In the genomic region with DNA sequence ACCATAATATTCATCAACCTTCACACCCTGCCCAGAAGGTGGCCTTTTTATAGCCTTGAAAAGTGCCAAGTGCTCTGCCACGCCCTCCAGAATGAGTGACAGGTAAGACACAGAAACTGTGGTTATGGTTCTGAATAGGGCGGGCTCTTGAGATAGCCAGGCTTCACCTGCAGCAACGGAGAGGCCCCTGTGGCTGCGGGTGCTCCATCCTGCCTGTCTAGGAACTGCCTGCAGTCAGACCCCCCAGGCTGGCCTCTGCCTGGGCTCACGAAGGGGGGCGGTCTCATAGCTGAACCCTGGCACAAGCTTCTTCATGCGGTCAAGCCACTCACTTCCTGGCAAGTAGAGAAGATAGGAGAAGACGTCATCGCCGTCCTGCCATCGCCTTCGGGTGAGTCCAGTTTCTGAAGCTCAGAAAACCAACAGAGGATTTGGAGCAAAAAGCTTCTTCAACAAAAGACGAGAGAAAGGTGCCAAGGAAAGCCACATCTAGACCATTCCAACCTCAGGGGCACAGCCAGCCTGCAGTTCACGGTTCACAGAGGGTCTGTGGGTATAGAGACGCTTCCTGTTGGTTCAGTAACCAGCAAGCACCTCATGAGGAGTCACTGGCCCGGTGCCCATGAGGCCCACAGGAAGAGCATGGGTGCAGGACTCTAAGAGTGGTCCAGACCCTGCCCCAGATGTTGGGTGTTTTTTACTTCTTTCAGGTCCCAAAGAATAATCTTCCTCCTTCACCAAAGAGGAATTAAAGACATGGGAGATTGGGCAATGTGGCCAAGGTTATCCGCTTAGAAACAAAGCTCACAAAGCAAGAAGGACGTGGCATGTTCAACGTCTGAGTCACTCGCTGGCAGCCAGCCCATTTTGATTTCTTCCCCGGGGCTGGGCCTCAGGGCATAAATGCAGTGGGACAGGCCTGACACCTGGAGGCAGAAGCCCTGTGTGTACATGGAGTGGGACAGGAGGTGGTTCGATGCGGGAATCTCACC, we compare ENCODE assay signal across 8 mouse cellular contexts. TPM values are rescaled to one million over a fixed set of nuclear protein-coding genes. Genes with fewer than 3 reads are reported as not detected.
A peak's percentile ranks its signal among the peaks of the same experiment; 100 is the strongest.
DNase-seq lines count a peak whose midpoint lies in the region; ATAC-seq and TF ChIP-seq lines count a peak whose summit lies in the region.

No protein-coding gene starts in this region.

- H3K36me3 ChIP-seq in heart, embryonic 11.5 days (ENCODE audit: control insufficient read depth, insufficient read depth, low read length), result no peaks in the 10 kb centered on the region
- H3K36me3 ChIP-seq in lung, embryonic 14.5 days (ENCODE audit: insufficient read depth), result no peaks in the 10 kb centered on the region

- whole genome bisulfite sequencing in heart, embryonic 11.5 days (ENCODE audit: insufficient replicate concordance), result 58% methylated on average over 23 of the region's 23 CpGs
- WGBS in large intestine, adult 2 months, result 15% methylated on average over 23 of the region's 23 CpGs
- 60% methylated on average over 23 of the region's 23 CpGs for WGBS in lung, embryonic 14.5 days

- peak; percentile 81 for TF ChIP-seq CTCF in lung, embryonic 14.5 days (IDR thresholded peaks at IDR 0.05; ENCODE audit: low read depth)

- no peak overlapping the region for H3K4me3 ChIP-seq in heart, embryonic 11.5 days (ENCODE audit: low read depth, low read length)
- H3K4me3 ChIP-seq in lung, embryonic 14.5 days (ENCODE audit: low read depth, low read length), result no peak overlapping the region

- peak; percentile 64 for ATAC-seq in heart, embryonic 11.5 days (replicated peaks; ENCODE audit: insufficient number of reproducible peaks, low FRiP score, low TSS enrichment)
- peak; percentile 65 for ATAC-seq in lung, embryonic 14.5 days (ENCODE audit: insufficient read depth)

- H3K9me3 ChIP-seq in heart, embryonic 11.5 days (replicated peaks; ENCODE audit: control insufficient read depth, low read length), result no peaks in the 10 kb centered on the region
- no peaks in the 10 kb centered on the region for H3K9me3 ChIP-seq in lung, embryonic 14.5 days (ENCODE audit: low read depth, low read length)

- peaks cover 28% of the 10 kb centered on the region for H3K4me1 ChIP-seq in heart, embryonic 11.5 days (ENCODE audit: control insufficient read depth, insufficient read depth, low read length)
- peaks cover 19% of the 10 kb centered on the region for H3K4me1 ChIP-seq in lung, embryonic 14.5 days (ENCODE audit: insufficient read depth)

- peak overlapping the region; percentile 60 for H3K27ac ChIP-seq in heart, embryonic 11.5 days (ENCODE audit: low read depth, low read length)
- H3K27ac ChIP-seq in lung, embryonic 14.5 days (ENCODE audit: low read depth), result peak overlapping the region; percentile 83

- DNase-seq in A20 (ENCODE audit: low read depth, low spot score) (peak; percentile 92), MN1 (ENCODE audit: low spot score) (peak; percentile 94)
- peak; percentile 43 to 72 for DNase-seq in cerebellum, postnatal 14 days
- DNase-seq in large intestine, adult 2 months (ENCODE audit: low read depth, low spot score), result peak; percentile 97
- DNase-seq in lung, embryonic 14.5 days, result peak; percentile 95
- peak; percentile 86 for DNase-seq in skeletal muscle tissue, adult 2 months (ENCODE audit: low read depth, low spot score)
- DNase-seq in urinary bladder, postnatal 4 days (ENCODE audit: low spot score in 2 of 2), result peak; percentile 88 to 96

- H3K9ac ChIP-seq in heart, embryonic 11.5 days (ENCODE audit: low read depth, low read length), result no peak overlapping the region
- H3K9ac ChIP-seq in lung, embryonic 14.5 days, result no peak overlapping the region; the same call in 1 of the 2 replicates

- H3K4me2 ChIP-seq in heart, embryonic 11.5 days, result peak overlapping the region; percentile 1; the same call in 1 of the 2 replicates
- H3K4me2 ChIP-seq in lung, embryonic 14.5 days, result 0 out of 2 replicates have a peak overlapping the region, but pooled peaks have one; percentile 12

- no peaks in the 10 kb centered on the region for H3K27me3 ChIP-seq in heart, embryonic 11.5 days (ENCODE audit: control insufficient read depth, insufficient read depth, low read length)
- no peaks in the 10 kb centered on the region for H3K27me3 ChIP-seq in lung, embryonic 14.5 days (ENCODE audit: insufficient read depth, low read length)

RNA-seq across cellular contexts. Expression of gene Tmigd3, which starts 24.2 kb away (rescaled TPM):
- polyA plus RNA-seq in heart, embryonic 11.5 days (2014; fragmentation: Nextera tagmentation; extraction: Ambion mirVana), result 0.33 and 0.46 TPM in 2 replicates
- 0.48 and 0.51 TPM in 2 replicates for polyA plus RNA-seq in large intestine, adult 2 months (2012; rRNA removed)
- 0.22 and 0.32 TPM in 2 replicates for polyA plus RNA-seq in lung, embryonic 14.5 days (2014; fragmentation: Nextera tagmentation; extraction: Ambion mirVana)

RNA-seq across cellular contexts. Expression of gene Adora3, which starts 24.2 kb away (rescaled TPM):
- polyA plus RNA-seq in heart, embryonic 11.5 days (2014; fragmentation: Nextera tagmentation; extraction: Ambion mirVana), result 0.10 TPM in 1 of 2 replicates, not detected in the other
- 0.35 and 0.40 TPM in 2 replicates for polyA plus RNA-seq in large intestine, adult 2 months (2012; rRNA removed)
- 0.18 and 0.30 TPM in 2 replicates for polyA plus RNA-seq in lung, embryonic 14.5 days (2014; fragmentation: Nextera tagmentation; extraction: Ambion mirVana)

RNA-seq across cellular contexts. Expression of gene I830077J02Rik, which starts 37.6 kb away (rescaled TPM):
- polyA plus RNA-seq in heart, embryonic 11.5 days (2014; fragmentation: Nextera tagmentation; extraction: Ambion mirVana), result 2.6 and 2.9 TPM in 2 replicates
- polyA plus RNA-seq in large intestine, adult 2 months (2012; rRNA removed), result 1.3 and 2.7 TPM in 2 replicates
- 0.75 and 0.83 TPM in 2 replicates for polyA plus RNA-seq in lung, embryonic 14.5 days (2014; fragmentation: Nextera tagmentation; extraction: Ambion mirVana)
